Mouse (Mus musculus) neural tube, embryonic 12.5 days (tissue): Measurements from ENCODE around the gene Cxcl5. TPM values are rescaled to one million over a fixed set of nuclear protein-coding genes. Genes with fewer than 3 reads are reported as not detected.

Experiments used
- ATAC-seq: fragments of 200-750 bp; cut with Nextera tagmentation; 2 replicates; pipeline ENCODE4 v1.8.0; 2017; ENCODE audit warnings: low read depth, mild to moderate bottlenecking, moderate TSS enrichment, moderate library complexity; ENCODE audit not compliant: low FRiP score
- H3K27ac ChIP-seq: fragments of 300-500 bp; sonication (generic); 2 replicates; pipeline ENCODE4 v1.5.1; 2016
- H3K27me3 ChIP-seq: fragments of 300-500 bp; sonication (generic); replicated peaks from 2 replicates; pipeline ENCODE4 v1.6.1; 2016; ENCODE audit warnings: mild to moderate bottlenecking
- H3K36me3 ChIP-seq: fragments of 300-500 bp; sonication (generic); 2 replicates; pipeline ENCODE4 v1.6.1; 2016; ENCODE audit warnings: mild to moderate bottlenecking
- H3K4me1 ChIP-seq: fragments of 300-500 bp; sonication (generic); 2 replicates; pipeline ENCODE4 v1.6.1; 2016
- H3K4me2 ChIP-seq: fragments of 300-500 bp; sonication (generic); replicated peaks from 2 replicates; pipeline ENCODE4 v1.6.1; 2016; ENCODE audit warnings: mild to moderate bottlenecking
- H3K4me3 ChIP-seq: fragments of 300-500 bp; sonication (generic); 2 replicates; pipeline ENCODE4 v1.5.1; 2016
- H3K9ac ChIP-seq: fragments of 300-500 bp; sonication (generic); 2 replicates; pipeline ENCODE4 v1.6.1; 2016; ENCODE audit warnings: mild to moderate bottlenecking
- H3K9me3 ChIP-seq: fragments of 300-500 bp; sonication (generic); 2 replicates; pipeline ENCODE4 v1.6.1; 2016; ENCODE audit warnings: mild to moderate bottlenecking
- WGBS: fragments of 180-500 bp; shearing (Covaris S2); methylation state at CpG from one replicate; pipeline ENCODE4 v1.1.7; 2016; 5-methylcytosine and 5-hydroxymethylcytosine counted together
- polyA plus RNA-seq: library from polyadenylated mRNA; unstranded; fragments of >200 nt; fragmentation: Nextera tagmentation; extraction: Ambion mirVana; gene quantifications from 2 replicates; pipeline ENCODE4 v1.2.1, GENCODE M21; 2016

The Cxcl5 gene
- polyA plus RNA-seq, 1 experiment from 2014 or later, result not detected

DNA sequence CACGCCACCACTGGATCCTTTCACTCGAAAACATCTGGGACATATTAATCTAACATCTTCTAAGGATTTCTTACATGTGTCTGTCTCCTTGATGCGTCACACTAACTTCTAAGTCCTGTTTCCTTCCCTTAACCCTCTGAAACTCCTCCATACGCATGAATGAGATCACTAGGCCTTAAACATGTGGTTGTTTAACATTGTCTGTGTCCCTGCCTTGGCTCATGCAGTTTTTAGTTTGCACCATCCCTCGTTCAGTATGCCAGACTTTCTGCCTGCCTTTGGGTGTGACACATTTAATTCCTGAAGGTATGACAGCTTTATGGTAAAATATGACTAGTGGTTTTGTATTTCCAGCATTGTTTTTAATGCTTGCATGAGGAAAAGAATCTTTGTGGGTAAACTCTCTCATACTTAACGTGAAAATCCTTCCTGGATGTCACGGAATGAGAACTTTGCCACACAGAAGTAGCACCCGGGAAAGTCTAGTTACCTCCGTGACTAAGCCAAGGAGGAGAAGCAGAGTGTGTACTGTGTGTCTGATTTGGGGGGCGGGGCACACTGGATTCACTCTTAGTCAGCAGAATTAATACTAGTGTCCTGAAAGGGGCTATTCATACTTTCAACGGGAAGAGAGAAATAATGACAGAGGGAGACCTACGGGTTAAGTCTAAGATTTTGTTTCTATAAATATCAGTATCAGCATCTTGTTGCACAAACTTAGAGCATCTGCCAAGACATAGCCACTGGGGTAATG lies 4.9 kb downstream of the Cxcl5 start:
- Histone ChIP-seq H3K27ac (no peak overlapping the region), H3K9ac (no peak overlapping the region), H3K4me3 (no peak overlapping the region), H3K36me3 (no peaks in the 10 kb centered on the region), H3K4me1 (peaks cover 8% of the 10 kb centered on the region), H3K27me3 (peaks cover 7% of the 10 kb centered on the region), H3K4me2 (no peak overlapping the region), H3K9me3 (no peaks in the 10 kb centered on the region)
- no peak for ATAC-seq
- WGBS, result 79% methylated on average over 12 of the region's 12 CpGs

DNA sequence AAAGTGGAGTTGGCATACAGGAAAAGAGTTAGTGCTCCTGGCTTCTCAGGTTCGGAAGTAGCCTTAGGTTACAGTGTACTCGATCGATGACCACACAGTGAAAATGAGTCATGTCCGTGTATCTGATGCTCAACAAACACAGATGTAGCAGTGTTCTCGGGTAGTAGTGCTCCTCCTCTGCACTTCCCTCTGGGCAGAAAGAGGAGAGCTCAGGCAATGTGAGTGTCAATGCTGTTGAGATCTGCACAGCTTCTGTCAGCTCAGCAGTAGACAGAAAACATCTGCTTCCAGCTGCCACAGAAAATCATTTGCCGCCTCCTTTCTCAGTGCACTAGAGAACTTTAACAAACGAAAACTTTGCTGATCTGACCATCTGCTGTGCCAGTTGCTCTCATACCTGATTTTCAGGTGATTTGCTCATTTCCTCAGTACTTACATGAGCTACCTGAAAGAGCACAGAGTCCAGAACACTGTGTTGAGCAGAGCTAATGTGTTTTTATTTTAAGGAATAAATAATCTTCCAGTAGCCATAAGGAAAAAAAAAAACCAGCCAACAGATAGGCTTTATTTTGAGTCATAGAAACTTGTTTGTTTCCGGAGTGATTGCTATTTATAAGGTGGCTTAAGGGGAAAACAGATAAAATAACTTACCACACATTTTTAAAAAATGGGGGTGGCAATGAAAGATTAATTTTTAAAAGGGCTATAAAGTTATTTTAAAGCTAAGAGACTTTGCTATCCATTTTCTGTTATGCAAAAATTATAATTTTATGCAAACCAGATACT lies 6.9 kb downstream of the Cxcl5 start:
- Histone ChIP-seq H3K4me3 (no peak overlapping the region), H3K4me1 (no peaks in the 10 kb centered on the region), H3K27me3 (no peaks in the 10 kb centered on the region), H3K9me3 (no peaks in the 10 kb centered on the region), H3K9ac (no peak overlapping the region), H3K36me3 (no peaks in the 10 kb centered on the region), H3K27ac (no peak overlapping the region), H3K4me2 (no peak overlapping the region)
- no peak for ATAC-seq
- WGBS, result 82% methylated on average over 8 of the region's 8 CpGs

DNA sequence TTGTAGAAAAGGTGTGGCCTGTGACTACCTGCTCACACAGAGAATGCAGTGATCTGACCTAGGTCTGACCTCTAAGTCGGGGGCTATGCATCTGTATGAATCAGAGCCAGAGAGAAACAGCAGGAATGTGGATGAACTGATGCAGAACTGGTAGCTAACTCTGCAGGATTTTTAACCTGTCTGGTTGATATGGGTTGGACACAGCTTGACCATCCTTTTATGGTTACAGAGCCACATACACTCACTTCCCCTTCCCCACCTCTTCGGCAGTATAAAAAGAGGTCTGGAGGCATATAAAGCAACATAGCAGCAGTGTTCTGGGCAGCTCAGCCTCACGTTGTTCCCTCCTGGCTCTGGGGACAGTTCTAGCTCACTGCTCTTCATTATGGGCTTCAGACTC lies 9.1 kb downstream of the Cxcl5 start, which contains the start of gene Ppbp:
Gene Ppbp (plus strand): TSS at position 301 of the 400 bp plus-strand sequence.
- no peak within 1 kb of the TSS for H3K4me3 ChIP-seq
- no peak within 1 kb of the TSS for H3K27ac ChIP-seq
- H3K36me3 ChIP-seq, result no peaks in the 10 kb centered on the region
- no peaks in the 10 kb centered on the region for H3K27me3 ChIP-seq
- 66% methylated on average over 3 of the region's 3 CpGs for WGBS
- no peak for ATAC-seq
- H3K9me3 ChIP-seq, result no peaks in the 10 kb centered on the region
- no peaks in the 10 kb centered on the region for H3K4me1 ChIP-seq
- H3K4me2 ChIP-seq, result no peak within 1 kb of the TSS
- no peak within 1 kb of the TSS for H3K9ac ChIP-seq

- Histone ChIP-seq H3K9ac (no peak overlapping the region), H3K9me3 (no peaks in the 10 kb centered on the region), H3K27ac (no peak overlapping the region), H3K4me2 (no peak overlapping the region), H3K36me3 (no peaks in the 10 kb centered on the region), H3K4me3 (no peak overlapping the region), H3K4me1 (no peaks in the 10 kb centered on the region), H3K27me3 (no peaks in the 10 kb centered on the region)
- no peak for ATAC-seq
- WGBS, result 74% methylated on average over 3 of the region's 3 CpGs
Measured at GRCm38 (mm10) chr5:90771369-90771768, 12.2 kb downstream of the Cxcl5 start.

DNA sequence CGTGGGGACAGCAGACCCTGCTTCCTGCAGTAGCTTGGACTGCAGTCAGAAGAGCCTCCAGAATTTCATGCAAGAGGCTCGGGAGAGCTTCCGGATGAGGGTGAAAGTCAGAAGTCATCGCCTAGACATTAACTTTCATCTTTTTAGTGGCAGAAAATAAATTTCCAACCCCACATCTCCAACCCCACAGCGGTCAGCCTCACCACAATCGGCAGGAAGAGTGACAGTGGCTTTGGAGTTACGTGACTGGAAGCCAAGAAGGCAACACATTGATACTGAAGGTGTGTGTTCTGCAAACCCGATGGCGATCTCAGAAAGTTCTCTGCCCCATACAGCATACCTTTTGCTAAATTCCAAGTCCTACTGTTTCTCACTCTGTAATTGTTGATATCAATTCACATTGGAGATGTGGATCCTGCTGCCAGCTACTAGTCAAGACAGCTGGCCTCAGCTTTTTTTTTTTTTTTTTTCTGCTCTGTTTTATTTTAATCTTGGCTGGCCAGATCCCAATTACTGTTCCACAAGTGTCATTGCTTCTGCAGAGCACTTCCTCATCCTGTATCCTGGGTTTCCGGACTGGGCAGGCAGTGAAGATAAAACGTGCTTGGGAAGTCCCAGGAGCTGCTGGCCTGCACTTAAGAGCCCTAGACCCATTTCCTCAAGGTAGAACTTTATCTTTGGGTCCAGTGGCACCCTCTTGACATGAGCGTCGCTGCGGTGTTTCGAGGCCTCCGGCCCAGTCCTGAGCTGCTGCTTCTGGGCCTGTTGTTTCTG lies 12.9 kb downstream of the Cxcl5 start, which contains the start of gene Pf4:
Gene Pf4 (plus strand): TSS at position 556 of the 774 bp plus-strand sequence.
- Histone ChIP-seq H3K9ac (no peak within 1 kb of the TSS), H3K4me3 (no peak within 1 kb of the TSS), H3K4me2 (no peak within 1 kb of the TSS), H3K27me3 (no peaks in the 10 kb centered on the region), H3K27ac (no peak within 1 kb of the TSS), H3K9me3 (no peaks in the 10 kb centered on the region), H3K36me3 (no peaks in the 10 kb centered on the region), H3K4me1 (no peaks in the 10 kb centered on the region)
- no peak for ATAC-seq
- 83% methylated on average over 16 of the region's 16 CpGs for WGBS

- H3K4me1 ChIP-seq, result no peaks in the 10 kb centered on the region
- H3K4me3 ChIP-seq, result no peak overlapping the region
- H3K27me3 ChIP-seq, result no peaks in the 10 kb centered on the region
- no peaks in the 10 kb centered on the region for H3K9me3 ChIP-seq
- no peaks in the 10 kb centered on the region for H3K36me3 ChIP-seq
- no peak for ATAC-seq
- H3K27ac ChIP-seq, result no peak overlapping the region
- WGBS, result 97% methylated on average over 5 of the region's 5 CpGs
- no peak overlapping the region for H3K4me2 ChIP-seq
- H3K9ac ChIP-seq, result no peak overlapping the region
Measured at GRCm38 (mm10) chr5:90775562-90775961, 16.4 kb downstream of the Cxcl5 start.

DNA sequence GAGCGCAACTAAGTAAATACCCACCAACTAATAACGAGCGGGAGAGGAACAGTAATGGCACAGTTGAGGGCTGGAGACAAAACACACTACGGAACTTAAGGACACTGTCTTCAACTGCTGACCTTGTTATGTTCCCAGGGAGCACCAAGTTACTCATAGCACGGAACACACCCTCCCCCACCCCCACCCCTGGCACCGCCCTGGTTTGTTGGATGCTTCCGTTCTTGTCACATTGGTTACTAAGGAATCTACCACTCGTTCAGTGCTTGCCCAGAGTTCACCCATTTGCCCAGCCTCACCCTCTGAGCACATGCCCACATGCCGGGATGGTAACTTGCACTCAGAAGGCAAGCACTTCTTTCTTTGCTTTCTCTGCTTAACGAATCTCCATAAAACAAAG lies 18.5 kb downstream of the Cxcl5 start:
- WGBS, result 87% methylated on average over 10 of the region's 10 CpGs
- Histone ChIP-seq H3K27me3 (no peaks in the 10 kb centered on the region), H3K4me3 (no peak overlapping the region), H3K4me2 (no peak overlapping the region), H3K4me1 (no peaks in the 10 kb centered on the region), H3K36me3 (no peaks in the 10 kb centered on the region), H3K9me3 (no peaks in the 10 kb centered on the region), H3K9ac (no peak overlapping the region), H3K27ac (no peak overlapping the region)
- ATAC-seq, result no peak

DNA sequence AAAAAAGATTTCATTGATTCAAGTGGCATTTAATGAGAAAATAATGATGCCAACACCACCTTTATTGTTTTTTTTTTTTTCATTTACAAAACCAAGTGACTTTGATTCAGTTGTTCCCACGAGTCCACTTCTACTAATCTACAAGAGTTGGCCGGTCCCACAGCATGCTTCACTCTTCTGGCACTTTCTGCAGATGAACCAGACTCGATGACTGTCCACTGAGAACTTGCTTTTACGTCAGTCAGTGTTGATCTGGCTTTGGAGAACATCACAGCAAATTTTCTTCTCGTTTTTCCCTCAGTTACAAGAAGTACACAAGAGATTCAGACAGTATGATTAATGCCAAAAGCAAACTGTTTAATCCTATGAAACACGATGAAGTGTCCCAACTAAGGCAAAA lies 19.7 kb downstream of the Cxcl5 start:
- WGBS, result 85% methylated on average over 6 of the region's 6 CpGs

GRCm38 (mm10) chr5:90783697-90784096 lies 24.5 kb downstream of the Cxcl5 start:
- Histone ChIP-seq H3K4me1 (0 out of 2 replicates have a peak, but pooled peaks cover 4% of the 10 kb centered on the region), H3K4me3 (no peak overlapping the region), H3K4me2 (no peak overlapping the region), H3K27me3 (no peaks in the 10 kb centered on the region), H3K36me3 (no peaks in the 10 kb centered on the region), H3K27ac (no peak overlapping the region), H3K9me3 (no peaks in the 10 kb centered on the region), H3K9ac (no peak overlapping the region)
- 81% methylated on average over 3 of the region's 3 CpGs for WGBS
- ATAC-seq, result no peak

More for the DNA sequence above, 19.7 kb downstream of the Cxcl5 start:
- Histone ChIP-seq H3K27ac (no peak overlapping the region), H3K4me1 (no peaks in the 10 kb centered on the region), H3K36me3 (no peaks in the 10 kb centered on the region), H3K4me3 (no peak overlapping the region), H3K27me3 (no peaks in the 10 kb centered on the region), H3K9me3 (no peaks in the 10 kb centered on the region), H3K4me2 (no peak overlapping the region), H3K9ac (no peak overlapping the region)
- no peak for ATAC-seq

DNA sequence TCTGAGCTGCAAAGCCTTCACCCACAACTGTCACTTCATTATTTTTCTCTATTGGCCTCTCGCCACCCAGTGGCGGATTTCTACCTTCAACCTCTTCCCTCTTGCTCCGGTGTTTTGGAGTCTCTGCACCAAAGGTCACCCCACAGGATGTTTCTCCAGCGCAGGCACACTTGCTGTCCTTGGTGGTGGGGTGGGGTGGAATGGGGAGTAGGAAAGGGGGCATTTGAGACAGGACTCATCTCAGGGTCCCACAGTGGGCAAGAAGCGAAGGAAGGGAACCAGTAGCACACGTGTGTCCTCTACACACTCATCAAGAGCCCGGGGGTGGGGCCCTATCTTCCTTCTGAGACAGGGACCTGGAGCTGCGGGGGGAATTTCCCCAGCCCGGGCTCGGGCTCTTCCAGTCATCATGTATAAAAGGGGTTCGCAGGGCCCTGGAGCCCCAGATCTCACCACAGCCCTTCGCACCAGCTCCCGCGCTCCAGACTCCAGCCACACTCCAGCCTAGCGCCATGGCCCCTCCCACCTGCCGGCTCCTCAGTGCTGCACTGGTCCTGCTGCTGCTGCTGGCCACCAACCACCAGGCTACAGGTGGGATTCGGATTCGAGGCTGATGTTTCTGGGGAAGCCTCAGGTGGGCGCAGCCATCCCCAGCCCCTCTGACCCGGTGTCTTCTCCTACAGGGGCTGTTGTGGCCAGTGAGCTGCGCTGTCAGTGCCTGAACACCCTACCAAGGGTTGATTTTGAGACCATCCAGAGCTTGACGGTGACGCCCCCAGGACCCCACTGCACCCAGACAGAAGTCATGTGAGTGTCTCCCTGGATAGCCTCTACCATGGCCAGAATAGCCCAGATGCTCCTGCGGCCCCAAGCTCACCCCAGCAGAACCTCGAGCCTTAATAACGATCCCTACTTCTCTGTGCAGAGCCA lies 26.8 kb downstream of the Cxcl5 start, which contains the start of gene Cxcl3:
Gene Cxcl3 (plus strand): TSS at position 445 of the 930 bp plus-strand sequence.
- WGBS, result 17% methylated on average over 26 of the region's 26 CpGs
- H3K27me3 ChIP-seq, result no peaks in the 10 kb centered on the region
- peak within 1 kb of the TSS; percentile 67 for H3K4me2 ChIP-seq
- H3K27ac ChIP-seq, result no peak within 1 kb of the TSS
- 0 out of 2 replicates have a peak, but pooled peaks cover 4% of the 10 kb centered on the region for H3K4me1 ChIP-seq
- no peak within 1 kb of the TSS for H3K9ac ChIP-seq
- no peaks in the 10 kb centered on the region for H3K36me3 ChIP-seq
- no peaks in the 10 kb centered on the region for H3K9me3 ChIP-seq
- H3K4me3 ChIP-seq, result peak within 1 kb of the TSS; percentile 27
- ATAC-seq, result peak; percentile 81

DNA sequence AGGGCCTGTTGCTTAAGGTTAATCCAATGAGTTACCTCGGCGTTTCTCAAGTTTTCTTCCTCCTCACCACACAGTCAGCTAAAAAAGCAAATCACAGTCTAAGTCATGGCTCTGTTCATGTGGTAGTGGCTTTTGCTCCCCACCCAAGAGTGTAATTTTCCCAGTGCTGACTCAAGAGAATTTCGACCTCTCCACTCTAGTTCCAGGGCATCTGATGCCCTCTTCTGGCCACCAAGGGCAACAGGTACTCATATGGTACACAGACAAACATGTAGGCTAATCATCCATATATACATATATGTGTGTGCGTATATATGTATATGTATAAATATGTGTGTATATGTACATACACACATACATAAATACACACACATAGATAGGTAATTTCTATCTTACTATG lies 29.0 kb downstream of the Cxcl5 start:
- Histone ChIP-seq H3K36me3 (no peaks in the 10 kb centered on the region), H3K27me3 (no peaks in the 10 kb centered on the region), H3K4me1 (0 out of 2 replicates have a peak, but pooled peaks cover 4% of the 10 kb centered on the region), H3K4me2 (no peak overlapping the region), H3K4me3 (no peak overlapping the region), H3K9me3 (no peaks in the 10 kb centered on the region), H3K27ac (no peak overlapping the region), H3K9ac (no peak overlapping the region)
- 78% methylated on average over 4 of the region's 4 CpGs for WGBS
- ATAC-seq, result no peak
